Mouse (Mus musculus): Measurements from ENCODE around the gene Zfp661.

Zfp661 gene

DNA sequence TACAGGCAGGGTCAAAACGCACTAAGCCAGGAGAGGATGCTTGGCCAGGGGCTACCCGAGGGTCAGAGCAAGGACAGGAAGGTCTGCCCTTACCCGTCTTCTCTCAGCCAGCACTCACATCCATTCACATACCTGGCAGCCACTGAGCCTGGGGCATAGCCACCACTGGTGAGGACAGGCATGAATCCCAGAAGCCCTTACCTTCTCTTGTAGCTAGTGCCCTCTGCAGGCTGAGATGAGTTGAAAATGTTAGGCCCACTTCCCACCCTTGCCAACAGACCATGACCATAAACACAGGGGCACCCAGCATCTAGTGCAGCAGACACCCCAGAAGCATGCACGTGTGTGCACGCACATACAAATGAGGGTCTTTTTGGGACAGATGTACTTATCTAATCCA lies 35.8 kb downstream of the Zfp661 start:
- DNase-seq (ENCODE audit: low read depth, low spot score): peak; percentile 88

DNA sequence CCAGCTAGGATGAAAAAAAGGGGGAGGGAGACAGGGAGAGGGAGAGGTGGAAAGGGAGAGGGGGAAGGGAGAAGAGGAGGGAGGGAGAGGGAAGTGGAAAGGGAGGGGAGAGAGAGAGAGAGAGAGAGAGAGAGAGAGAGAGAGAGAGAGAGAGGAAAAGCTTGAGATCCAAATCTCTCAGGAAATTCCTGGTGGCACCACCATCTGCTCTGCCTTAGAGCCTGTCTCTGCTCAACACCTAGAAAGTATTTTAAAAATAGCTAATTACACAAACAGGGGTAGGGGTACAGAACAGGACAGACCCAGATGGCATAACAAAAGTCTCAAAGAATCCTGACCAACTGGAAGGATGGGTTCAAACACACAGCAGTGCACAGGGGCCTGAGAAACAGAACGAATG lies 36.4 kb downstream of the Zfp661 start:
- peak; percentile 78 for DNase-seq (ENCODE audit: low read depth, low spot score)

DNA sequence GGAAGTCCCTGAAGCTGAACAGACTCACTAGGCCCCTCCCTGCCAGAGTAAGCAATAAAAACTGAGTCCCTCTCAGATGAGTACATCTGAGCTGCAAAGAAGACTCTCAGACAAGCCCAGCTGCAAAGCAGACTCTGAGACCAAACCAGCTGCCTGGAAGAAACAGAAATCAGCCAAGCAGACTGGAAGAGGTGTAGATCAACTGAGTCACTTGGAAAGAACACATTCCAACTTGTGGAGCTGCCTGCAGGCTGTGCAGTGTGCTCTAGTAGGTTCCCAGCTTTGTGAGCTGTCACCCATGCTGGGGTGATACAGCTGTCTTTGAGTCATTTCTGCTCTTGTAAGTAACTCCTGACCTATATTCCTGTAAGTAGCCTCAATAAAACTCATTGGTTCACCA lies 37.2 kb downstream of the Zfp661 start:
- DNase-seq (ENCODE audit: low read depth, low spot score): peak; percentile 55

DNA sequence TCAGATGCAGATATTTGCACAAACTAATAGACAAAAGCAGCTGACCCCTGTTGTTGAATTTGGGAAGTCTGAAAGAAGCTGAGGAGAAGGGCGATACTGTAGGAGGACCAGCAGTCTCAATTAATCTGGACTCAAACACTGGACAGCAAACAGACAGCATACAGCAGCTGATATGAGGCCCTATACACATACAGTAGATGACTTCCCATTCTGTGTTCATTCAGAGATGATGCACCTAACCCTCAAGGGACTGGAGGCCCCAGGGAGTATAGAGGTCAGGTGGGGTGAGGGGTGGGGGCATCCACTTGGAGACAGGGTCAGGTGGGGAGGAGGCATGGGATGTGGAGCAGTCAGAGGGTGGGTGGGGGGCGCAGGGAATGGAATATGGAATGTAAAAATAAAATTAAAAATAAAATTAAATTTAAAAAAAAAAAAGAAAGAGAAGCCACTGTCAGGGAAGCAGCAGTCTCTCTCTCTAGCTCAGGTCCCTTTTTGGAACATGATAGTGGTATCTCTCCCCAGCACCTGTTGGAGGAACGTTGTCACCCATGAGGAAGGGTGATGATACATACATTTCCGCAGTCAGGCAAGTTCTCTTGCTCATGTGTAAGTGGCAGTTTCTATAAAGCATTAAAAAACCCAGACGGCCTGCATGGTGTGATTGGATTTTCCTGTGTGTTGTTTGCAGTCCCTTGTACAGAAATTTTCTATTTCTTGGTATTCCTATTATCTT lies 38.4 kb downstream of the Zfp661 start:
- DNase-seq (ENCODE audit: low read depth, low spot score): no peak

DNA sequence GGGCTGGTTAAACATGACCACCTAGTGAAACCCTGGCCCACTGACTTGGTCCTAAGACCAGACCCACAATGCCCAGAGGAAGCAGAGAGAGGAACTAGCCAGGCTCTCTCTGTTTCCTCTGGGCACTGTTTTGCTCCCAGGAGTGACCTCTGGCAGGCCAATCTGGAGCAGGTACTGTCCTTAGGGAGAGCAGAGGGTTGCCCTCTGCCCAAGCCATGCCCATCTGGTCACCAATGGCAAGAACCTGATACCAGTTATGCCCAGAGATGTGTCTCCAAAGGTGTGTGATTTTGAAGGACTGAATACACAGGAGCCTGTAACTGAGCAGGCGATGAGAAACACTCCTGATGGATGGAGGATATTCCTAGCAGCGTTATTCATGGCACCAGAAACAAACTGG lies 45.2 kb downstream of the Zfp661 start:
- peak; percentile 31 for DNase-seq (ENCODE audit: low read depth, low spot score)

DNA sequence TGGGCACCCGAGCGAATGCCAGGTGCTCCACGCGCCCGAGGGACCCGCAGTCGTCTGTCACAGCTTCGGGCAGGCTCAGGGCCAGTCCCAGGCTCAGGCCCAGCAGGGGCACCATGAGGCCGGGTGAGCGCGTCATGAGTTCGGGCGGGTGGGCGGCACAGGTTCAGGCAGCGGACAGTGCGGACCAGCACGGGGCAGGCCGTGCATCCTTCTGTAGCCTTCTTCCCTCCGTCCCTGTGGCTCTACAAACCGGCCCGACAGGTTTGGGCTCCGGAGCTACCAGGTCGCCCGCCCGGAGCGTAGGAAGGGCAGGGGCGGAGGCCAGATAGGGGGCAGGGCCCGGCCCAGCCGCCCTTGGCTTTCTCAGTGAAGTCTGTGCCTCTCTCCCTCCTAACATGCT lies 45.7 kb downstream of the Zfp661 start, which contains the start of gene Prom2:
Gene Prom2, minus strand, starts transcription at position 283 of the 400 bp plus-strand sequence.
- DNase-seq (ENCODE audit: low read depth, low spot score): no peak

DNA sequence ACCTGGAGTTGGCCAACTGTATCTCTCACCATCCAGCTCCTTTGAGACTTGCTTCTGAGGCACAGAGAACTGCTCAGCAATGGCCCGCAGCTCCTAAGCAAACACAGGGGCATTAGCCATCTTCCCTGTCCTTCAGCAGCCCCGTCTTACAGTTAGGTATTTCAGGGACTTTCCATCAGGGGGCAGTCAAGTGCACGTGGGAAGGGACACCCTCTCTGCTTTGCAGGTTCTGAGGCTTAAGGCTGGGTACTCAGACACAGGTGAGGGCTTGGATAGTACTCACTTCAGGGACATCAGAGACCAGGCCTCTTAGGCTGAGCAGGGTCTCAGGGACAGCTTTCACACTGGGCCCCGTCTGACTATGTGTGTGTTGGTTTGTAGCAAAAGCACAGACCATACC lies 47.4 kb downstream of the Zfp661 start:
- peak; percentile 80 for DNase-seq (ENCODE audit: low read depth, low spot score)

DNA sequence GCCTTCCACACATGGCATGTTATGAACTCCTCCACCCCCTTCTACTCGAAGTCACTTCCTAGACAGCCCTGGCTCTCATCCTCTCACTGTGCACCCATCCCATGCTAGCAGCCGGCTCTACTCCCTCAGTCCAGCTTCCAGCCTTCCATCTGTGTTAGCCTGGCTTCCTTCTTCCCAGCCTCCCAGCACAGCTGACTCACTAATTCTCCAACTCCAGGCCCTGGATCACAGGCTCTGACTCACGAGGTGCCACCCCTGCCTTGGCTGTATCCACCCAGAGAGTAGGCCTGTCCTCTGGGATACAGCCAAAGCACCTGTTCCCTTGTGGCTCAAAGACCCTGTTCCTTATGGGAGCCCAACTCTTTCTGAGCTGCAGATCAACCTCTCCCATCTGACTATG lies 49.3 kb downstream of the Zfp661 start:
- peak; percentile 93 for DNase-seq (ENCODE audit: low read depth, low spot score)

DNA sequence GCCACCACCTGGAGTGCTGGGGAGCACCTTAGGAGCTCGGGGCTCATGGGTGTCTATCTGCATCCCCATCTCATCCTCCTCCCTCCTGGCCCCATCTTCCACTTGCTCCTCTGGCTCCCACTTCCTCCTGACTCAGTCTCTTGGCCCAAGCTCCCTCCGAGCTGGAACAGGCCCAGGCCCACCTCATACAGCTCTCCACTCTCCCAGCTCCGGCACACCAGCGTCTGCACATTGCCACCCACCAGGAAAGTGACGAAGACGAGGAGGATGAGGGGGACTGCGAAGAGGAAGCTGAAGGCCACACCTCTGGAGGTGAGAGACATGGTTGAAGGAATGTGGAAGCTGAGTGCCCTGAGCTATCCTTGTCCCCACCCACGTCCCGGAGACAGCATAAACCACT lies 51.5 kb downstream of the Zfp661 start:
- DNase-seq (ENCODE audit: low read depth, low spot score): peak; percentile 89

DNA sequence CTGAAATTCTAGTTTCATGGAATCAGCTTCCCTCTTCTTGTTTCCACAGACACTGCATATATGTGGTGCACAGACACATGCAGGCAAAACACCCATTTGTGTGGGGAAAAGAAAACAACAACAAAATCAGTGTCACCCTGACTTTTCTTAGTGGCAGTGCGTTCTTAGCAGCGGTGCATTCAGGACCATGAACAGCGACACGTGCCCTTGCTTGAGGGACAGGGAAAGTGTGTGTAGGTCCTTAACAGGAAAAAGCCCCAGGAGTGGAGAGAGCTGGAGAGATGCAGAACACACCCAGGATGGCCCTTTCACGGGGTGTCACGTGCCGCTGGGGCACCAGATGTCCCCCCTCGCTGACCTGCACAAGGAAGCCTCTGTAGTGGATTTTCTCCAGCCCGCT lies 54.5 kb downstream of the Zfp661 start:
- no peak for DNase-seq (ENCODE audit: low read depth, low spot score)

DNA sequence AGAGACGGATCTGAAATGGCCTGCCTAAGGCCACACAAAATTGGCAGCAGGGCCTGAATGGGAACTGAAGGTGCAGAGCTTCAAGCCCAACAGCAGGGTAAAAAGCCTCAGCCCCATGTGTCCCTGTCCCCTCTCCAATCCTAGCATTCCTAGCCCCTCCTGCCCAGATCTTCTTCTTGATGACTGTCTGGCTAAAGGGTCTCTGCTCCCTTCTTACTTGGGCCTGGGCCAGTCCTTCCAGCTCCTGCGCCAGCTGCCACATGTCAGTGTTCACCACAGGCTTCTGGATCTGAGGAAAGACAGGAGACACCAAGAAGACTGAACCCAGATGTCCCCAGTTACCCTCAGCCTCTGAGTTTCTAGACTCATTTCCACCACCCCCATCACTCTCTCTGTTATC lies 55.3 kb downstream of the Zfp661 start:
- no peak for DNase-seq (ENCODE audit: low read depth, low spot score)

DNA sequence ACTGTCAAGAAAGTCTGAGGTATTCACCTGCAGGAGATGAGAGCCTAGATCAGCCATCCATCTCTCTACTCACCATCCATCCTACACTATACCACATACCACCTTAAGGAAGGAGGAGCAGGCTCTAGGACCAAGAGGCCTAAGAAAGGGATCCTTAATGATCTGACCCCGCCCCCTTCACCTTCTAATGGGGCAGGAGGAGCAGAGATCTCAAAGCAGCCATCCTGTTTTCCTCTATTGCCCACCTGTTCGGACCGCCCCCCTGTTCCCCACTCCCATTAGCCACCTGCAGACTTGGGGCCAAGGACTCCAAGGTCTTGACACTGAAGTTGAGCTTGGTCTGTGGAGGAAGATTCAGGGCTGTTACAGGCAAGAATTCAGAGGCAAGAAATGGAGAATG lies 56.5 kb downstream of the Zfp661 start:
- no peak for DNase-seq (ENCODE audit: low read depth, low spot score)

DNA sequence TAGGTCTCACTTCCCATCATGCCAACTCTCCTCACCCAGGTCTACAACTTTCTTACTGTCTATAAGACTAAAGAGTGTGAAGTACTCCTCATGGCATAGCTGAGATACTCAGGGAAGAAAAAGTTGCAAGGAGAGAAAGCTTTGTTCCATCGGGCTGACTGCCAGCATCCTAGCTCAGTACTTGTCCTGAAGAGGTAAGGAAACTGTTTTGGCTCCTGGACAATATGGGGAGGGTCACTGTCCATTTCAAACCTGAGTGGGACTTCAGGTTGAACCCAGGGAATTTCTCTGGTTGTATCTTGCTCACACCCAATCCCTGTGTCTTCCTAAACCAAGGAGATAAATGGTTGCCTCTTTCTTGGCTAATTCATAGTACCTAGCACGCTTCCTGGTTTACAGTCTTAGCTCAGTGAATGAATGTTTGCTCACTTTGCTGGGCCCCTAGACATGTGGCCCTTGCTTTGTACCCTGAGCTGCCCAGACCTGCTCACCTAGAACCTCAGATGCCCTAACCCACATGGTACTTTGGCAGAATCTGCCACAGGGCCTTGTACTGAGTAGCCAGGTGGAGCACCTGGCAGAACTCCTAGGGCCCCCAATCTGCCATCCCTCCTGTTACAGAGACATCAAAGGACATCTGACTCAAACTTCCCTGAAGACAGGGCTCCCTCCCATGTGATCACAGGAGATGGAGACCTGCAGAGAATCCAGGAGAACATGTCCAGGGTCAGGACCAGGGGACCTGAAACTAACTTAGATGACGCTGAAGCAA lies 61.7 kb downstream of the Zfp661 start:
- peak; percentile 89 for DNase-seq (ENCODE audit: low read depth, low spot score)

Measured in brain, adult 2 months (tissue).